Comparison of ENCODE assay signal across 11 mouse cellular contexts in the genomic region with DNA sequence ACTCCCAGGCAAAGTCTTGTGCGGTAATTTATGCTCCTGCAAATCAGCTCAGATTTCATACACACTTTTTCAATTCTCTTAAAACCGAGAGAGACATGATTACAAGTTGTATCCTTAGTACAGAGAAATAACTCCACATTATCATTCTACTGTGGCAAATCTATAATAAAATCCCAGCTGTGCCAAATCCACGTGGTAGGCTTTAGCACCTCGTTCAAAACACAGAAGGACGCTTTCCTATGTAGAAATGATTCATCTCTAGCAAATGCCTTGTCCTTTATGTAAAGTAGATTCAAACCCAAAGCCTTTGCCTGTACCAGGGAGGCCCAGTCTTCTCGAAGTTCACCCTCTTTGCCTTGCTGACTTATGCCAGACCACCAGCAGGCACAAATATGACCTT. TPM values are rescaled to one million over a fixed set of nuclear protein-coding genes. Genes with fewer than 3 reads are reported as not detected.
"Had no signal": no experiment of that assay in that cellular context is flagged by ENCODE, and none has a peak within 500 bp of the region (broad histone marks: within the 10 kb centered on the region; RNA-seq: fewer than 3 reads in every experiment).

No protein-coding gene starts in this region.

- DNase-seq: kidney, adult 8-10 months; kidney, postnatal 25 days; lung, adult 2 months; lung, postnatal 36 days; thymus, postnatal 36 days had no signal

- ATAC-seq: inflammation-experienced regulatory T-cells, adult 6 months; intestine, postnatal 0 days; lung, postnatal 0 days; midbrain, embryonic 13.5 days had no signal

RNA-seq across cellular contexts. Expression of a gene that starts 57.1 kb away (rescaled TPM):
- total RNA-seq: megakaryocyte progenitor cell, adult 5-6 weeks; neutrophil, adult 5-6 weeks had no signal
